Mouse (Mus musculus) adrenal gland, postnatal 14 days (tissue): ENCODE data around the gene Wnt9b. TPM values are rescaled to one million over a fixed set of nuclear protein-coding genes. Genes with fewer than 3 reads are reported as not detected.

Experiments
- total RNA-seq: library from RNA; stranded (reverse); gene quantifications from 2 replicates; pipeline ENCODE4 v1.2.3, GENCODE M21; 2021

Gene Wnt9b
- total RNA-seq, 1 experiment from 2014 or later = 0.22 TPM

Other genes with a start within 250 kb of the Wnt9b start
- not detected in 2 replicates for gene Lrrc37a, start 245.2 kb downstream of the Wnt9b start, total RNA-seq
- not detected in 2 replicates for gene Gm884, start 128.7 kb downstream of the Wnt9b start, total RNA-seq
- not detected in 2 replicates for gene Lyzl6, start 110.9 kb downstream of the Wnt9b start, total RNA-seq
- not detected in 2 replicates for gene Rprml, start 100.3 kb downstream of the Wnt9b start, total RNA-seq
- gene Gosr2, start 51.9 kb downstream of the Wnt9b start, total RNA-seq = 72.3 and 74.8 TPM in 2 replicates
- 0.15 TPM in 1 of 2 replicates, not detected in the other for gene Wnt3, start 24.3 kb upstream of the Wnt9b start, total RNA-seq
- gene Nsf, start 204.2 kb upstream of the Wnt9b start, total RNA-seq = 109 and 122 TPM in 2 replicates
- gene Arf2, start 216.9 kb upstream of the Wnt9b start, total RNA-seq = 41.1 and 47.7 TPM in 2 replicates